Mouse (Mus musculus) spleen, adult 2 months (tissue): ENCODE results near the gene Sim1. TPM values are rescaled to one million over a fixed set of nuclear protein-coding genes. Genes with fewer than 3 reads are reported as not detected.

Experiments used
- DNase-seq, 2 experiments: peaks; one replicate each; pipeline versions ENCODE4 v3.0.0 to v3.0.0-alpha.2; 2012 to 2021; ENCODE audit warnings: low spot score in 2 of 2, low read depth in 1 of 2
- H3K27ac ChIP-seq: fragments of 200-500 bp; 2 replicates; pipeline ENCODE4 v1.5.1; 2012; ENCODE audit warnings: low read length, inconsistent platforms; ENCODE audit not compliant: insufficient read depth
- H3K27me3 ChIP-seq: fragments of 200-500 bp; 2 replicates; pipeline ENCODE4 v1.6.1; 2012; ENCODE audit warnings: mild to moderate bottlenecking, moderate library complexity, low read length, inconsistent platforms; ENCODE audit not compliant: control insufficient read depth, insufficient read depth
- H3K36me3 ChIP-seq: fragments of 200-500 bp; 2 replicates; pipeline ENCODE4 v1.6.1; 2012; ENCODE audit warnings: mild to moderate bottlenecking, low read length, inconsistent platforms; ENCODE audit not compliant: control insufficient read depth, insufficient read depth
- H3K4me1 ChIP-seq: fragments of 200-500 bp; 2 replicates; pipeline ENCODE4 v1.6.1; 2011; ENCODE audit warnings: inconsistent platforms; ENCODE audit not compliant: control insufficient read depth, insufficient read depth, insufficient read length
- H3K4me3 ChIP-seq: fragments of 200-500 bp; 2 replicates; pipeline ENCODE4 v1.5.1; 2011; ENCODE audit warnings: mild to moderate bottlenecking, inconsistent platforms; ENCODE audit not compliant: insufficient read depth, insufficient read length; ENCODE audit errors: extremely low read depth
- CTCF ChIP-seq: fragments of 200-500 bp; IDR thresholded peaks from 2 replicates; pipeline ENCODE4 v1.5.1; 2011; ENCODE audit warnings: mild to moderate bottlenecking, inconsistent platforms; ENCODE audit not compliant: insufficient read depth, insufficient read length, insufficient replicate concordance; ENCODE audit errors: extremely low read depth
- POLR2A ChIP-seq: fragments of 200-500 bp; IDR thresholded peaks from 2 replicates; pipeline ENCODE4 v1.6.1; 2011; ENCODE audit warnings: low read depth, low read length, inconsistent platforms
- WGBS: fragments of 180-500 bp; shearing (Covaris S2); methylation state at CpG from one replicate; pipeline ENCODE4 v1.1.7; 2018; 5-methylcytosine and 5-hydroxymethylcytosine counted together
- polyA plus RNA-seq: library from polyadenylated mRNA; depleted of rRNA; stranded (reverse); fragments of >200 nt; gene quantifications from 2 replicates; pipeline ENCODE4 v1.2.3, GENCODE M21; 2012

Sim1 gene
- polyA plus RNA-seq, 1 experiment, result not detected

GRCm38 (mm10) chr10:50891876-50892711 is 2.5 kb upstream of the Sim1 start:
- WGBS, result 10% methylated on average over 26 of the region's 26 CpGs
- Histone ChIP-seq H3K4me3 (no peak overlapping the region), H3K27ac (no peak overlapping the region), H3K27me3 (peaks cover 30% of the 10 kb centered on the region), H3K36me3 (no peaks in the 10 kb centered on the region), H3K4me1 (peaks cover 10% of the 10 kb centered on the region)
- no peak for TF ChIP-seq POLR2A
- no peak for TF ChIP-seq CTCF
- no peak for DNase-seq

GRCm38 (mm10) chr10:50892751-50893320 is 1.7 kb upstream of the Sim1 start:
- no peak overlapping the region for H3K4me3 ChIP-seq
- 8% methylated on average over 15 of the region's 15 CpGs for WGBS
- DNase-seq, result no peak
- H3K27ac ChIP-seq, result no peak overlapping the region
- no peaks in the 10 kb centered on the region for H3K36me3 ChIP-seq
- TF ChIP-seq POLR2A (no peak), CTCF (no peak)
- peaks cover 33% of the 10 kb centered on the region for H3K27me3 ChIP-seq
- peaks cover 10% of the 10 kb centered on the region for H3K4me1 ChIP-seq

- H3K27ac ChIP-seq, result no peak overlapping the region
- H3K36me3 ChIP-seq, result no peaks in the 10 kb centered on the region
- no peak for DNase-seq
- H3K4me3 ChIP-seq, result no peak overlapping the region
- no peak for TF ChIP-seq CTCF
- no peak for TF ChIP-seq POLR2A
- 10% methylated on average over 10 of the region's 10 CpGs for WGBS
- peaks cover 10% of the 10 kb centered on the region for H3K4me1 ChIP-seq
- peaks cover 33% of the 10 kb centered on the region for H3K27me3 ChIP-seq
Measured at GRCm38 (mm10) chr10:50893546-50893945, 1.0 kb upstream of the Sim1 start.

DNA sequence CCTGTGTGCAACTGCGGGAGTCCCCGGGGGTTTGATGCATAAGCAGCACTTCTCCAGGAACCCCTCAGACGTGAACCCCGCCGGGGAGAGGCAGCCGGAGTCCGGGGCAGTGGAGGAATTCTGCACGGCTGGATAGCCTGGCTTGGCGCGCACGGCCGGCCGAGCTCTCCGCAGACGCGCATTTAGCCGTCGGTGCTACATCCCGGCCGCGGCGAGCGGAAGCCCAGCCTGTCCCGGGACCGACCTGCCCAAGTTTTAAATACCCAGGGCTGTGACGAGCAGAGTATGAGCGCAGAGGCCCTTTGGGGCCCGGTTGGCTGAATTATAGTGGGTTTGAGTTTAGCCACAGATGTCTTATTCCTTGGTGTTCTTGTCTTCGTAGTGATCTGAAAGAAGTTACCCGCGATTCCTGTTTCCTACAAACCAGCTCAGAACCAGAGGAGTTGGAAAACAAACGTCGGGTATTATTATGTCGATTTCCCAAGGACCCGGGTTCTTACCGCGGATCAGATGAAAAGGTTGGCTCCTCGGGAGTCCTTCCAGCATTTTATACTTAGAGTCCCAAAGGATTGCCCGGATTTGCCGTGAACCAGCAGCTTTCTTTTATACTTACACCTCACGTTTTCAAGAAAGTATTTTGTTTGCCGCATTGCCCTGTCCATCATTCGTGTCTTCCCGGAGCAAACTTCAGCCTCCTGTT is 687 bp downstream of the Sim1 start:
- TF ChIP-seq CTCF (no peak), POLR2A (no peak)
- no peak for DNase-seq
- Histone ChIP-seq H3K27me3 (peaks cover 33% of the 10 kb centered on the region), H3K4me1 (peaks cover 10% of the 10 kb centered on the region), H3K36me3 (no peaks in the 10 kb centered on the region), H3K4me3 (no peak overlapping the region), H3K27ac (no peak overlapping the region)
- 4% methylated on average over 44 of the region's 44 CpGs for whole genome bisulfite sequencing

- peaks cover 37% of the 10 kb centered on the region for H3K27me3 ChIP-seq
- no peak overlapping the region for H3K27ac ChIP-seq
- H3K4me1 ChIP-seq, result peaks cover 10% of the 10 kb centered on the region
- 16% methylated on average over 21 of the region's 21 CpGs for WGBS
- no peaks in the 10 kb centered on the region for H3K36me3 ChIP-seq
- H3K4me3 ChIP-seq, result no peak overlapping the region
- TF ChIP-seq CTCF, result no peak
- no peak for TF ChIP-seq POLR2A
- no peak for DNase-seq
Measured at GRCm38 (mm10) chr10:50895881-50896766, 1.6 kb downstream of the Sim1 start.

DNA sequence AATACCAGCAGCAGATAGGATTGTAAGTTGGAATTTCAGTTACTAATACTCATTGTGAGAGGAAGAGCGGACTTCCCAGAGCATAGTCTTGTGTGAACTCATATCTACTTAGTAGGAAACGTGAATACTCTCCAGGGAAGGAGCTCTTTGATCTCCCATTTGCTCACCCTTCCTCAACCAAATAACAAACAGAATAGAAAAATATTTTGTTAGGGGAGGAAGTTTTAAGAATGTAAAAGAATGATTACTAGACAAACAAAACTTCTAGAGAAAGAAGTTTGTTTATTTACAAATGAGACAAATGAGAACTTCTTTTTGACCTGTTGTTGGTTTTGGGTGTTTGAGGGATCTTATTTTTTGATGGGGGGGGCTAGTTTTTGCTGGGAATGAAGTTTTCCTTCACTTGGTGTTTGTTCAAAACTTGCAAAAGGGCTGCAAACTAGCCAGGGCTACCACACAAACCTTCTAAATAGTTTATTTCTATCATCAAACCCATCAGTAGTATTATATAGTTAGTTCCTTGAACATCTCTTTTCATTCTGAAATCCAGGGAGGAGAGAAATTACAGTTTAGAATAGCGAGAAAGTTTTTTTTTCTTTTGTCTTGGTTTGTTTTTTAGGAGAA is 2.3 kb downstream of the Sim1 start:
- no peak for DNase-seq
- Histone ChIP-seq H3K4me3 (no peak overlapping the region), H3K4me1 (peaks cover 10% of the 10 kb centered on the region), H3K27me3 (peaks cover 41% of the 10 kb centered on the region), H3K27ac (no peak overlapping the region), H3K36me3 (no peaks in the 10 kb centered on the region)
- WGBS, result 24% methylated on average over 3 of the region's 3 CpGs
- TF ChIP-seq POLR2A (no peak), CTCF (no peak)
